Mouse (Mus musculus): ENCODE data around the gene Ddn. TPM values are rescaled to one million over a fixed set of nuclear protein-coding genes. Genes with fewer than 3 reads are reported as not detected.

The Ddn gene
- polyA plus RNA-seq, 1 experiment from 2014 or later = 0.35 TPM

DNA sequence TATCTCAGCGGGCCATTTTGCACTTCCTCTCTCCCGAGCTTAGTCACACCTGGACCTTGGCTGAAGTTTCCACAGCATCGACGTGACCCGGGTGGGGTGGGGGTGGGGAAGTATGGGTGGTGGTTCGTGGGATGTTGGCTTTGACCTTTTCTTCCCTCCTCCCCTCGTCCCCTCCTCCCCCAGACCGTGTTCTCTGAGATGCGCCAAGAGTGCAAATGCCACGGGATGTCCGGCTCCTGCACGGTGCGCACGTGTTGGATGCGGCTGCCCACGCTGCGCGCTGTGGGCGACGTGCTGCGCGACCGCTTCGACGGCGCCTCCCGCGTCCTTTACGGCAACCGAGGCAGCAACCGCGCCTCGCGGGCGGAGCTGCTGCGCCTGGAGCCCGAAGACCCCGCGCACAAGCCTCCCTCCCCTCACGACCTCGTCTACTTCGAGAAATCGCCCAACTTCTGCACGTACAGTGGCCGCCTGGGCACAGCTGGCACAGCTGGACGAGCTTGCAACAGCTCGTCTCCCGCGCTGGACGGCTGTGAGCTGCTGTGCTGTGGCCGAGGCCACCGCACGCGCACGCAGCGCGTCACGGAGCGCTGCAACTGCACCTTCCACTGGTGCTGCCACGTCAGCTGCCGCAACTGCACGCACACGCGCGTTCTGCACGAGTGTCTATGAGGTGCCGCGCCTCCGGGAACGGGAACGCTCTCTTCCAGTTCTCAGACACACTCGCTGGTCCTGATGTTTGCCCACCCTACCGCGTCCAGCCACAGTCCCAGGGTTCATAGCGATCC, 16.9 kb downstream of the Ddn start:
- no peak overlapping the region for H3K27ac ChIP-seq (ENCODE audit: low read length)
- WGBS = 1% methylated on average over 75 of the region's 75 CpGs
- no peaks in the 10 kb centered on the region for H3K36me3 ChIP-seq (ENCODE audit: control insufficient read depth, insufficient read depth, low read length)
- H3K9me3 ChIP-seq (replicated peaks; ENCODE audit: control insufficient read depth, low read length, poor library complexity, severe bottlenecking) = no peaks in the 10 kb centered on the region
- H3K4me3 ChIP-seq (ENCODE audit: low read depth, low read length) = peak overlapping the region; percentile 38
- peaks cover 92% of the 10 kb centered on the region for H3K27me3 ChIP-seq (ENCODE audit: control insufficient read depth, insufficient read depth, low read depth, low read length)
- H3K4me1 ChIP-seq (ENCODE audit: control insufficient read depth, insufficient read depth, low read length) = peaks cover 16% of the 10 kb centered on the region; the same call in 1 of the 2 replicates
- peak; percentile 72; the same call in 1 of the 2 replicates for ATAC-seq
- H3K9ac ChIP-seq (ENCODE audit: low read depth, low read length) = peak overlapping the region; percentile 48
- peak overlapping the region; percentile 50 for H3K4me2 ChIP-seq (ENCODE audit: low read length)

DNA sequence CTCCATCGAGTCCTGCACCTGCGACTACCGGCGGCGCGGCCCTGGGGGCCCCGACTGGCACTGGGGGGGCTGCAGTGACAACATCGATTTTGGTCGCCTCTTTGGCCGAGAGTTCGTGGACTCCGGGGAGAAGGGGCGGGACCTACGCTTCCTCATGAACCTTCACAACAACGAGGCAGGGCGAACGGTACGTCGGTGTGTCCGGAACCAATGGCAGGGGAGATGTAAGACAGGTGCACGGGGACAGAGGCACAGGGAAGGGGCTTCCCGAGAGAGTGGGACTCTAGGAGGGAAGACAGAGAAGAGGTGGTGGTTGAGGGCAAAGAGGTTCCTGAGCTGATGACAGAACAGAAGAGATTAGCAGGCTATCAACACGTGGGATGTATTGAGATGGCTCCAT, 17.5 kb downstream of the Ddn start:
- under 1% methylated on average over 23 of the region's 23 CpGs for WGBS
- Histone ChIP-seq H3K4me1 (ENCODE audit: control insufficient read depth, insufficient read depth, low read length) (peaks cover 12% of the 10 kb centered on the region; the same call in 1 of the 2 replicates), H3K27me3 (ENCODE audit: control insufficient read depth, insufficient read depth, low read depth, low read length) (peaks cover 92% of the 10 kb centered on the region), H3K9ac (ENCODE audit: low read depth, low read length) (no peak overlapping the region), H3K4me3 (ENCODE audit: low read depth, low read length) (no peak overlapping the region), H3K9me3 (replicated peaks; ENCODE audit: control insufficient read depth, low read length, poor library complexity, severe bottlenecking) (no peaks in the 10 kb centered on the region), H3K27ac (ENCODE audit: low read length) (no peak overlapping the region), H3K4me2 (ENCODE audit: low read length) (no peak overlapping the region), H3K36me3 (ENCODE audit: control insufficient read depth, insufficient read depth, low read length) (no peaks in the 10 kb centered on the region)
- ATAC-seq = no peak

- Histone ChIP-seq H3K4me1 (ENCODE audit: control insufficient read depth, insufficient read depth, low read length) (peaks cover 12% of the 10 kb centered on the region; the same call in 1 of the 2 replicates), H3K36me3 (ENCODE audit: control insufficient read depth, insufficient read depth, low read length) (no peaks in the 10 kb centered on the region), H3K9me3 (replicated peaks; ENCODE audit: control insufficient read depth, low read length, poor library complexity, severe bottlenecking) (no peaks in the 10 kb centered on the region), H3K27ac (ENCODE audit: low read length) (no peak overlapping the region), H3K9ac (ENCODE audit: low read depth, low read length) (no peak overlapping the region), H3K27me3 (ENCODE audit: control insufficient read depth, insufficient read depth, low read depth, low read length) (peaks cover 90% of the 10 kb centered on the region), H3K4me3 (ENCODE audit: low read depth, low read length) (peak overlapping the region; percentile 9; the same call in 1 of the 2 replicates), H3K4me2 (ENCODE audit: low read length) (peak overlapping the region; percentile 33; the same call in 1 of the 2 replicates)
- under 1% methylated on average over 12 of the region's 12 CpGs for WGBS
- no peak for ATAC-seq
Observed at GRCm38 (mm10) chr15:98791221-98791620, 18.1 kb downstream of the Ddn start.

- WGBS = 0% methylated on average over 23 of the region's 23 CpGs
- Histone ChIP-seq H3K4me2 (ENCODE audit: low read length) (peak overlapping the region; percentile 33; the same call in 1 of the 2 replicates), H3K4me3 (ENCODE audit: low read depth, low read length) (peak overlapping the region; percentile 9), H3K27ac (ENCODE audit: low read length) (no peak overlapping the region), H3K27me3 (ENCODE audit: control insufficient read depth, insufficient read depth, low read depth, low read length) (peaks cover 86% of the 10 kb centered on the region), H3K9ac (ENCODE audit: low read depth, low read length) (no peak overlapping the region), H3K36me3 (ENCODE audit: control insufficient read depth, insufficient read depth, low read length) (no peaks in the 10 kb centered on the region), H3K9me3 (replicated peaks; ENCODE audit: control insufficient read depth, low read length, poor library complexity, severe bottlenecking) (no peaks in the 10 kb centered on the region; the same call in 1 of the 2 replicates), H3K4me1 (ENCODE audit: control insufficient read depth, insufficient read depth, low read length) (peaks cover 12% of the 10 kb centered on the region; the same call in 1 of the 2 replicates)
- no peak for ATAC-seq
Observed at GRCm38 (mm10) chr15:98790761-98791160, 18.5 kb downstream of the Ddn start.

- H3K27me3 ChIP-seq (ENCODE audit: control insufficient read depth, insufficient read depth, low read depth, low read length) = peaks cover 77% of the 10 kb centered on the region
- H3K9ac ChIP-seq (ENCODE audit: low read depth, low read length) = no peak within 1 kb of the TSS
- peaks cover 12% of the 10 kb centered on the region; the same call in 1 of the 2 replicates for H3K4me1 ChIP-seq (ENCODE audit: control insufficient read depth, insufficient read depth, low read length)
- WGBS = 2% methylated on average over 41 of the region's 51 CpGs
- 0 out of 2 replicates have a peak within 1 kb of the TSS, but pooled peaks have one; percentile 17 for H3K4me2 ChIP-seq (ENCODE audit: low read length)
- H3K27ac ChIP-seq (ENCODE audit: low read length) = no peak within 1 kb of the TSS
- H3K9me3 ChIP-seq (replicated peaks; ENCODE audit: control insufficient read depth, low read length, poor library complexity, severe bottlenecking) = no peaks in the 10 kb centered on the region; the same call in 1 of the 2 replicates
- H3K4me3 ChIP-seq (ENCODE audit: low read depth, low read length) = peak within 1 kb of the TSS; percentile 9; the same call in 1 of the 2 replicates
- no peaks in the 10 kb centered on the region for H3K36me3 ChIP-seq (ENCODE audit: control insufficient read depth, insufficient read depth, low read length)
- ATAC-seq = 0 out of 2 replicates have a peak, but pooled peaks have one; percentile 22
Observed at GRCm38 (mm10) chr15:98789661-98790535, 19.4 kb downstream of the Ddn start, which contains the start of gene Wnt1. Wnt1 (plus strand) TSS chr15:98789857.

- Histone ChIP-seq H3K36me3 (ENCODE audit: control insufficient read depth, insufficient read depth, low read length) (no peaks in the 10 kb centered on the region), H3K27ac (ENCODE audit: low read length) (no peak overlapping the region), H3K9ac (ENCODE audit: low read depth, low read length) (no peak overlapping the region), H3K4me3 (ENCODE audit: low read depth, low read length) (no peak overlapping the region), H3K27me3 (ENCODE audit: control insufficient read depth, insufficient read depth, low read depth, low read length) (peaks cover 69% of the 10 kb centered on the region), H3K4me1 (ENCODE audit: control insufficient read depth, insufficient read depth, low read length) (peaks cover 12% of the 10 kb centered on the region; the same call in 1 of the 2 replicates), H3K4me2 (ENCODE audit: low read length) (no peak overlapping the region), H3K9me3 (replicated peaks; ENCODE audit: control insufficient read depth, low read length, poor library complexity, severe bottlenecking) (no peaks in the 10 kb centered on the region; the same call in 1 of the 2 replicates)
- ATAC-seq = no peak
- 10% methylated on average over 24 of the region's 24 CpGs for WGBS
Observed at GRCm38 (mm10) chr15:98788972-98789660, 20.2 kb downstream of the Ddn start.

GRCm38 (mm10) chr15:98787930-98788329, 21.4 kb downstream of the Ddn start:
- no peak overlapping the region for H3K27ac ChIP-seq (ENCODE audit: low read length)
- no peaks in the 10 kb centered on the region for H3K36me3 ChIP-seq (ENCODE audit: control insufficient read depth, insufficient read depth, low read length)
- no peak overlapping the region for H3K4me2 ChIP-seq (ENCODE audit: low read length)
- peaks cover 59% of the 10 kb centered on the region for H3K27me3 ChIP-seq (ENCODE audit: control insufficient read depth, insufficient read depth, low read depth, low read length)
- H3K9ac ChIP-seq (ENCODE audit: low read depth, low read length) = no peak overlapping the region
- H3K4me3 ChIP-seq (ENCODE audit: low read depth, low read length) = no peak overlapping the region
- H3K4me1 ChIP-seq (ENCODE audit: control insufficient read depth, insufficient read depth, low read length) = peaks cover 10% of the 10 kb centered on the region; the same call in 1 of the 2 replicates
- ATAC-seq = no peak
- no peaks in the 10 kb centered on the region; the same call in 1 of the 2 replicates for H3K9me3 ChIP-seq (replicated peaks; ENCODE audit: control insufficient read depth, low read length, poor library complexity, severe bottlenecking)
- WGBS = 44% methylated on average over 4 of the region's 4 CpGs

GRCm38 (mm10) chr15:98785744-98786143, 23.5 kb downstream of the Ddn start:
- H3K4me2 ChIP-seq (ENCODE audit: low read length) = no peak overlapping the region
- WGBS = 38% methylated on average over 7 of the region's 7 CpGs
- H3K9ac ChIP-seq (ENCODE audit: low read depth, low read length) = no peak overlapping the region
- H3K27ac ChIP-seq (ENCODE audit: low read length) = no peak overlapping the region
- no peaks in the 10 kb centered on the region for H3K36me3 ChIP-seq (ENCODE audit: control insufficient read depth, insufficient read depth, low read length)
- H3K4me1 ChIP-seq (ENCODE audit: control insufficient read depth, insufficient read depth, low read length) = peaks cover 3% of the 10 kb centered on the region; the same call in 1 of the 2 replicates
- H3K9me3 ChIP-seq (replicated peaks; ENCODE audit: control insufficient read depth, low read length, poor library complexity, severe bottlenecking) = no peaks in the 10 kb centered on the region; the same call in 1 of the 2 replicates
- no peak overlapping the region for H3K4me3 ChIP-seq (ENCODE audit: low read depth, low read length)
- peaks cover 53% of the 10 kb centered on the region for H3K27me3 ChIP-seq (ENCODE audit: control insufficient read depth, insufficient read depth, low read depth, low read length)
- no peak for ATAC-seq
